Mouse (Mus musculus): ENCODE measurements around the gene Nucb1.

GRCm38 (mm10) chr7:45477003-45477402, 33.2 kb downstream of the Nucb1 start:
- peak; percentile 29; the same call in 1 of the 2 replicates for TF ChIP-seq CTCF (IDR thresholded peaks at IDR 0.05; ENCODE audit: borderline replicate concordance, insufficient read depth, low read length)
- TF ChIP-seq POLR2A (IDR thresholded peaks at IDR 0.05; ENCODE audit: low read depth, low read length), result no peak
